Mouse (Mus musculus) ovary, postnatal 14 days (tissue): ENCODE measurements around the gene Uggt2.

Experiments used
- DNase-seq: peaks from one replicate; pipeline ENCODE4 v3.0.0; 2022; ENCODE audit warnings: low spot score

Uggt2 gene

GRCm38 (mm10) chr14:118980890-118981289 is 118.3 kb downstream of the Uggt2 start:
- DNase-seq: no peak

- DNase-seq: no peak
These were observed 118.9 kb downstream of the Uggt2 start for GRCm38 (mm10) chr14:118980358-118980757.

- no peak for DNase-seq
These were observed 119.5 kb downstream of the Uggt2 start for GRCm38 (mm10) chr14:118979571-118980325.

- DNase-seq: no peak
These were observed 122.0 kb downstream of the Uggt2 start for GRCm38 (mm10) chr14:118977136-118977816.

- no peak for DNase-seq
These were observed 127.0 kb downstream of the Uggt2 start for GRCm38 (mm10) chr14:118972268-118972667.

GRCm38 (mm10) chr14:118967646-118968045 is 131.6 kb downstream of the Uggt2 start:
- no peak for DNase-seq

GRCm38 (mm10) chr14:118965356-118966000 is 133.8 kb downstream of the Uggt2 start:
- DNase-seq: no peak

- no peak for DNase-seq
These were observed 141.2 kb downstream of the Uggt2 start for GRCm38 (mm10) chr14:118958010-118958409.

- DNase-seq: no peak
These were observed 147.2 kb downstream of the Uggt2 start for GRCm38 (mm10) chr14:118951912-118952583.

- DNase-seq: no peak
These were observed 150.4 kb downstream of the Uggt2 start for GRCm38 (mm10) chr14:118948841-118949240.

- no peak for DNase-seq
These were observed 154.5 kb downstream of the Uggt2 start for GRCm38 (mm10) chr14:118944702-118945101.

- no peak for DNase-seq
These were observed 157.2 kb downstream of the Uggt2 start for GRCm38 (mm10) chr14:118942076-118942475.

GRCm38 (mm10) chr14:118940796-118941495 is 158.3 kb downstream of the Uggt2 start:
- DNase-seq: no peak

- DNase-seq: no peak
These were observed 160.7 kb downstream of the Uggt2 start for GRCm38 (mm10) chr14:118938551-118938950.

GRCm38 (mm10) chr14:118937533-118938492 is 161.4 kb downstream of the Uggt2 start, which contains the start of gene Dnajc3:
Gene Dnajc3 (plus strand): TSS chr14:118937976.
- peak; percentile 98 for DNase-seq

GRCm38 (mm10) chr14:118936952-118937351 is 162.3 kb downstream of the Uggt2 start:
- no peak for DNase-seq

- no peak for DNase-seq
These were observed 163.0 kb downstream of the Uggt2 start for GRCm38 (mm10) chr14:118936236-118936635.
